Mouse (Mus musculus): ENCODE results near the gene Slamf9.

DNA sequence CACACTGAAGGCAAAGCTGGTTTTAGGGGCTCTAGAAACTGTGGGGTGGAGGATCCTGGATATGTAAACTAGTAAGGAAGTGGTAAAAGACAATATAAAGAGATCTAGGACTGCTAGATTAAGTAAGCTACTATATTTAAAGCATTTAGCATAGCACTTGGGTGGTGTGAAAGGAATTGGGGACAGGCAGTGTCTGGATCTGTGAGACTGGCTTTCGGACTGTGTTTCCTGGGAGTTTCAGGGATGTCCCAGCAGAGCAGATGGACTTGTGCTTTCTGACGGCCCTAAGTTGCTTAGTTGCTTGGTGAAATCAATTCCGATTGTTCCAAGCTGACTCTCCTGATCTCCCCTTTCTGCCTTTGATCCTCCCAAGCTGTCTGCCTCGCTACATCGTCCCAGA, 11.5 kb downstream of the Slamf9 start:
- TF ChIP-seq CTCF (IDR thresholded peaks at IDR 0.05; ENCODE audit: borderline replicate concordance, control insufficient read depth, extremely low read depth, insufficient read depth, low read length, poor library complexity): no peak
- TF ChIP-seq POLR2A (IDR thresholded peaks at IDR 0.05; ENCODE audit: control insufficient read depth, extremely low read depth, insufficient read depth, low read length, poor library complexity): no peak
